Mouse (Mus musculus) olfactory bulb, adult 2 months (tissue): ENCODE data around the gene Plcb4. TPM values are rescaled to one million over a fixed set of nuclear protein-coding genes. Genes with fewer than 3 reads are reported as not detected.

Experiments used
- H3K27ac ChIP-seq: fragments of 200-500 bp; 2 replicates; pipeline ENCODE4 v1.5.1; 2012; ENCODE audit warnings: low read depth, low read length; ENCODE audit not compliant: insufficient read depth
- H3K4me1 ChIP-seq: fragments of 200-500 bp; 2 replicates; pipeline ENCODE4 v1.6.1; 2012; ENCODE audit warnings: low read length; ENCODE audit not compliant: control insufficient read depth, insufficient read depth
- H3K4me3 ChIP-seq: fragments of 200-500 bp; 2 replicates; pipeline ENCODE4 v1.5.1; 2012; ENCODE audit warnings: mild to moderate bottlenecking, low read depth, low read length, moderate library complexity; ENCODE audit not compliant: insufficient read depth
- CTCF ChIP-seq: fragments of 200-500 bp; IDR thresholded peaks from 2 replicates; pipeline ENCODE4 v1.5.1; 2012; ENCODE audit warnings: low read depth, mild to moderate bottlenecking, low read length, moderate library complexity; ENCODE audit not compliant: insufficient read depth
- POLR2A ChIP-seq: fragments of 200-500 bp; IDR thresholded peaks from 2 replicates; pipeline ENCODE4 v1.6.1; 2012; ENCODE audit warnings: mild to moderate bottlenecking, low read depth, low read length, moderate library complexity; ENCODE audit not compliant: insufficient read depth
- WGBS: fragments of 180-500 bp; shearing (Covaris S2); methylation state at CpG from one replicate; pipeline ENCODE4 v1.1.7; 2018; 5-methylcytosine and 5-hydroxymethylcytosine counted together
- polyA plus RNA-seq: library from polyadenylated mRNA; stranded (reverse); fragments of >200 nt; gene quantifications from 2 replicates; pipeline ENCODE4 v1.2.4, GENCODE M21; 2012; ENCODE audit warnings: low replicate concordance; ENCODE audit not compliant: missing spikeins, insufficient read depth, insufficient read length

Plcb4 gene
- polyA plus RNA-seq, 1 experiment, result not detected

GRCm38 (mm10) chr2:135856826-135857225 is 198.0 kb downstream of the Plcb4 start:
- TF ChIP-seq POLR2A, result no peak
- no peak for TF ChIP-seq CTCF
- H3K4me3 ChIP-seq, result no peak overlapping the region
- 0 out of 2 replicates have a peak overlapping the region, but pooled peaks have one; percentile 4 for H3K27ac ChIP-seq
- 98% methylated on average over 2 of the region's 2 CpGs for WGBS
- H3K4me1 ChIP-seq, result peaks cover 6% of the 10 kb centered on the region; the same call in 1 of the 2 replicates

- H3K4me1 ChIP-seq, result peaks cover under 1% of the 10 kb centered on the region; the same call in 1 of the 2 replicates
- no peak overlapping the region for H3K4me3 ChIP-seq
- H3K27ac ChIP-seq, result peak overlapping the region; percentile 40; the same call in 1 of the 2 replicates
- whole genome bisulfite sequencing, result 90% methylated on average over 8 of the region's 8 CpGs
- TF ChIP-seq POLR2A (no peak), CTCF (no peak)
Observed at GRCm38 (mm10) chr2:135861531-135862488, 203.0 kb downstream of the Plcb4 start.

- no peak overlapping the region for H3K27ac ChIP-seq
Observed at GRCm38 (mm10) chr2:135862489-135863390, 203.9 kb downstream of the Plcb4 start.

GRCm38 (mm10) chr2:135863391-135864076 is 204.7 kb downstream of the Plcb4 start:
- 74% methylated on average over 4 of the region's 4 CpGs for WGBS
- H3K4me3 ChIP-seq, result no peak overlapping the region
- no peak for TF ChIP-seq POLR2A
- no peak for TF ChIP-seq CTCF
- no peaks in the 10 kb centered on the region; the same call in 1 of the 2 replicates for H3K4me1 ChIP-seq
- H3K27ac ChIP-seq, result no peak overlapping the region

More at GRCm38 (mm10) chr2:135862489-135863390, 203.9 kb downstream of the Plcb4 start:
- TF ChIP-seq CTCF (no peak), POLR2A (no peak)
- 58% methylated on average over 5 of the region's 5 CpGs for WGBS
- Histone ChIP-seq H3K4me3 (no peak overlapping the region), H3K4me1 (no peaks in the 10 kb centered on the region; the same call in 1 of the 2 replicates)

- WGBS, result 73% methylated on average over 9 of the region's 9 CpGs
- H3K27ac ChIP-seq, result no peak overlapping the region
Observed at GRCm38 (mm10) chr2:135866421-135866820, 207.6 kb downstream of the Plcb4 start.

GRCm38 (mm10) chr2:135866838-135867237 is 208.0 kb downstream of the Plcb4 start:
- WGBS, result 73% methylated on average over 4 of the region's 4 CpGs
- Histone ChIP-seq H3K4me1 (no peaks in the 10 kb centered on the region; the same call in 1 of the 2 replicates), H3K27ac (no peak overlapping the region), H3K4me3 (no peak overlapping the region)
- no peak for TF ChIP-seq CTCF
- no peak for TF ChIP-seq POLR2A

More at GRCm38 (mm10) chr2:135866421-135866820, 207.6 kb downstream of the Plcb4 start:
- Histone ChIP-seq H3K4me1 (no peaks in the 10 kb centered on the region; the same call in 1 of the 2 replicates), H3K4me3 (no peak overlapping the region)
- TF ChIP-seq POLR2A, result no peak
- TF ChIP-seq CTCF, result no peak

- Histone ChIP-seq H3K4me3 (no peak overlapping the region), H3K27ac (no peak overlapping the region), H3K4me1 (no peaks in the 10 kb centered on the region; the same call in 1 of the 2 replicates)
- TF ChIP-seq CTCF (no peak), POLR2A (no peak)
- WGBS, result 76% methylated on average over 7 of the region's 7 CpGs
Observed at GRCm38 (mm10) chr2:135869637-135870036, 210.8 kb downstream of the Plcb4 start.

GRCm38 (mm10) chr2:135873146-135873545 is 214.3 kb downstream of the Plcb4 start:
- Histone ChIP-seq H3K4me3 (no peak overlapping the region), H3K4me1 (no peaks in the 10 kb centered on the region; the same call in 1 of the 2 replicates), H3K27ac (no peak overlapping the region)
- no peak for TF ChIP-seq CTCF
- TF ChIP-seq POLR2A, result no peak
- WGBS, result 92% methylated on average over 9 of the region's 9 CpGs
